Mouse (Mus musculus): ENCODE data around the gene Fam160b1.

DNA sequence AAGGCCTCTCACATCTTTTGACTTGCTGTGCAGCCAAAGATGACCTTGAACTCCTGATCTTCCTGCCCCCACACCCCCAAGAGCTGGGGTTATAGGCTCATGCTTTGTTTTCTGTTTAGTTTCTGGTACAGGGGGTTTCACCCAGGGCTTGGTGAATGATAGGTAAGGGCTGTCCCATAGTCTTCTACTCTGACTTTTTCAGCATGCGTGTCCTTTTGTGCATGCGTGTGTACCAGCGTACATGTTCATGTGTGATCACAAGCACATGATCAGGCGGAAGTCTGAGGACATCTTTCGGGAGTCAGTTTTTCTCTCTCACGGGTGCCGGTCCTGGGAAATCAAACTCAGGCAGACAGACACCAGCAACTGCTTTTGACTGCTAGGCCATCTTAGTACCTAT is 3.1 kb downstream of the Fam160b1 start:
- TF ChIP-seq CTCF (IDR thresholded peaks at IDR 0.05; ENCODE audit: insufficient read depth, low read depth, low read length) (no peak), POLR2A (IDR thresholded peaks at IDR 0.05; ENCODE audit: insufficient read depth, low read depth, low read length) (no peak)
